Mouse (Mus musculus) mouse embryonic stem cell (cell line): ENCODE results near the gene Dock9.
"Not testable (repeated sequence)": the region's sequence is repeated elsewhere in the genome, so short reads cannot be mapped to it uniquely, and the experiment has no call there.

Source experiments
- in situ Hi-C, 2 experiments: fragments of 300-500 bp; cut with MboI; formaldehyde crosslinking; loops; 1 replicate in 1 of 2; 3 replicates in 1 of 2; pipeline ENCODE4 v1.14.3; 2019 to 2020; ENCODE audit warnings: low sequenced_read_pairs in 2 of 2, low pct_unique_long_range_greater_than_20kb in 1 of 2, mixed read lengths in 1 of 2; ENCODE audit not compliant: unreplicated experiment in 1 of 2

The Dock9 gene

DNA sequence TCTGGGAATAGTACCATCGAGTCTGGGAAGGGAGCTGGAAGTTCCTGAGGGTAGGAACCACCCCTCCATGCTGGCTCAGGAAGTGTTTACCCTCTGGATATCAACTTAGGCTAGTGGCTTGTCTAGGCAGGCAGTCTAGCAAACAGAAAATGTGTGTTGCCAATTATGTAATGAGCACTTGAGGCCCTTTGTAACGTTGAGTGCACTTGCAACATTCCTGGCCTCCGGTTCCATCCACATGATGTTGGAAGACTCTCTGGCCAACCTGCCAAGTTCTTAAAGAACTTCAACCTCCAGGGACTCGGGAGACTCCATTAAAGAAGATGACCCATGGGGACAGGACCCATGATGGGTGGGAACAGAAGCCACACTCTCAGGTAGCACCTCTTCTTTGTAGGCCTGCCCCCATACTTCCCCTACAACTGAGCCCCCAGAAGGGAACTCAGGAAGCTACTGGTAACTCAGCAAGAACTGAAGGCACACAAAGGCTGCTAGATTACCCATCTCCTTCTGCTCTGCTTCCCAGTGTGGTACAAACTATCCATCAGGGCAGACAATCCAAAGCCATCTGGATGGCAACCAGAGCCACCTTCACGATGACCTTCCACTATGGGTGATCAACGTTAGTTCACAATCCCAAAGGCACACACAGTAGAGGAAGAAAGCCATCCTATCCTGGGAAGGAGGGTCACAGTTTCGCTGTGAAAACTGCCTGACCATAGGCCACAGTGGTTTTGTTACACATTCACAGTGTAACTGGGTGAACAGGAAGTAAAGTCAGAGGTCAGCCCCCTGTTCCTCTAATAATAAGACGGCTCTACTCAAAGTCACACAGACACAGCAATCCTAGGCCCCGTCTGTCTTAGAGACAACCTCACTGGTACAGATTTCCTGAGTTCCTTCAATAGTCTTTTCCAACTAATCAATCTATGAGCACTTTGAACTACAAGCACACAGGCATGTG, 77.7 kb downstream of the Dock9 start:
- in situ Hi-C loops: no loop called here

GRCm38 (mm10) chr14:121714799-121715198, 82.8 kb downstream of the Dock9 start:
- in situ Hi-C loops: not testable (repeated sequence)

DNA sequence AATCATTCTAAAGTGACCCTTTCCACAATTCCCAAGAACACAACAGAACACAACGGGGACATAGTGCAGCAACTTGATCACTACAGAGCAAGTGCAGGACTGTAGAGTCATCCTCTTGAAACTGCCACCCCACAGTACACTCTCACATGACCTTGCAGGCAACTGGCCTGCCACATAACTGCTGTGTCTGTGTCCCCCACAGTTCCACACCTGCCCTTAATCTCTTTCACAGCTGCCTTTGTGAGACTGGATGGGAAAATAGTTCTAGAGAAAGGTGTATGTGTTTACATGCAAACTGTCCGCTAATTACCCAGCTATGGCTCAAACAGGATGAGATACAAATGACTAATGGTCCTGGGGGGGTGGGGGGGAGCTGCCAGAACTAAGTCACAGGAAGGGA, 83.4 kb downstream of the Dock9 start:
- in situ Hi-C loops: no loop called here

DNA sequence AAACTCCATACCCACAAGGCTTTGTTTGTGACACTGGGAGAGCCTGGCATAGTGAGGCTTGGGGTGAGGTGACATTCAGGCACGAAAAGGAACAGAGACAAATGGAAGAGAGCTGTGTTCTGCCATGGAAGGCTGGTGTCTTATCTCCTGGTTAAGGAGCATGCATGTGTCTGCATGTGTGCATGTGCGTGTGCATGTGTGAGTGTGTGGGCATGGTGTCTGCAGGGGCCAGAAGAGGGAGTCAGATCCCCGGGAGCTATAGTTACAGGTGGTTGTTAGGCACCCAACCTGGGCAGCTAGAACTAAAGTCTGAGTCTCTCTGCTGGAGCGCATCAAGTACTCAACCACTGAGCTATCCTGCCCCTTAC, 83.8 kb downstream of the Dock9 start:
- in situ Hi-C loops: no loop called here

DNA sequence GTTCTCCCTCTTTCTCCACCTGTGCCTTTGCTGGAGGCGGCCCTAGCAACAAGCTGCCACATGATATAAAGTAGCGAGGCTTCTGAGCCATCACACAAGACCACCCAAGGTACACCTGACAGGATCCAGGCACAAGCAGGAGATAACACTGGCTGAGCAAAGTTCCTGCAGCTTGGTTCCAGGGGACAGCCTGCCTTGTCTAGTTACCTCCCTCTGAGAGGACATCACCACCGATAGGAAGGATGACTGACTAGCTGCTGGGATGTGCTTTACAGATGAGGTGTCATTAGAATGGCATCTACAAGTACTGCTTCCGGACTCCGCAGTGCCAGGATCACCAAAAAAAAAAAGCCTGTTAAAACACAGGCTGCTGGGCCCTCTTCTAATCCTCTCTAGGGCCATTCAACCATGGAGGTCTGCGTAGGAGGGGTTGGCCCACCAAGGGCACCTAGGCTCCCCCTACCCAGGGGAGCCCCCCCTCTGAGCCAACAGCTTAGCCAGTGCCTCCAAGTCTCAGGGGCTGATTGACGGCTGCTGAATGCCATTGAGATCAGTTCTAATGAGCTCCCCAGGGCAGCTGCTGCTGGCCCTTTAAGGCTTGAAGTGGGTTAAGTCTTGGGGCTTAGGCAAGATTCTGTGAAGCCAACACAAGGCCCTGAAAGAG, 84.3 kb downstream of the Dock9 start:
- in situ Hi-C loops: no loop called here

DNA sequence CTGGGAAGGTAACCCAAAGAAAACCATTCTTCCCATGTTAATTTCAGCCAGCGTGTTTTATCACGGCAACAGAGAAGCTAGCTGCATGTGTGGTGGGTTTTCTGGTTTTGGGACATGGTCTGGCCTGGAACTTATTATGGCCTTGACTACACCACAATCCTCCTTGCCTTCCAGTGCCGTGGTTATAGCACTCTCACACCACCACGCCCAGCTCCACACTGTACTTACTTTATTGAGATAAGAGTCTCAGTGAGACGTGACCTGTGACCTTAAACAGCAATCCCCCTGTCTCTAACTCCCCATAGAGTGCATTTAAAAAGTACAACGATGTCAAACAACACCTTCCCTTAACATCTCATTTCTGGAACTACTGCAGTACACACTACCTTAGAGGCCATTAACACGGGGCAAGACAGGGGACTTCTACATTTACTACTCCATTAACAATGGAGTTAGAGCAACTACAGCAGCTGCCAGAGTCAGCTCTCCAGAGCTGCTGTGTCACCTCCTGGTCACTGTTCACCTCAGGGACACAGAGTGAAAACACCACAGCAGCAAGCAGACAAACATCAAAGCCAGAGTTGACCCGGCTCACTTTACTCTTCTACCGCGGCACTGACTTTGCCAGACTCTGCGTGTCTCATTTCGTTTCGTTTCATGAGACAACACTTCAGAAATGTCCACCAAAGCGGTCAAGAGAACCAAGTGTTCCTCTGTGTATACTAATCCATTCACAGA, 86.4 kb downstream of the Dock9 start:
- in situ Hi-C loops: no loop called here

DNA sequence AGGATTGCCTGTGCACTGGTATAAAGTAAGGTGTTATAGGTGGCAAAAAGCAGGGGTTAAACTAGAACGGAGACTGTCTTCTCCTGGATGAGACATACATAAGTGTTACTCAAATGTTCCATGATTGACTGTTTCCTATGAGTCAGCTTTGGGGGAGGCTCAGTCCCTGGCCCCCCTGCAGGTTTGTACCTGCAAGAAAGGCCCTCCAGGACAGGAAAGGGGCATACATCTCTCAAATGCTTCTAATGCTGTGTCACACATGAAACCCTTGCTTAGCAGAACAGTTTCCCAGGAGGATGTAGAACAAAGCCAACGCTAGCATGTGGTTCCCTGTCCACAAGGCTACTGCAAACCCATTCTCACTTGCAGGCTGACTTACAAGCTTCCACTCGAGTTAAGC, 87.5 kb downstream of the Dock9 start:
- in situ Hi-C loops: no loop called here

DNA sequence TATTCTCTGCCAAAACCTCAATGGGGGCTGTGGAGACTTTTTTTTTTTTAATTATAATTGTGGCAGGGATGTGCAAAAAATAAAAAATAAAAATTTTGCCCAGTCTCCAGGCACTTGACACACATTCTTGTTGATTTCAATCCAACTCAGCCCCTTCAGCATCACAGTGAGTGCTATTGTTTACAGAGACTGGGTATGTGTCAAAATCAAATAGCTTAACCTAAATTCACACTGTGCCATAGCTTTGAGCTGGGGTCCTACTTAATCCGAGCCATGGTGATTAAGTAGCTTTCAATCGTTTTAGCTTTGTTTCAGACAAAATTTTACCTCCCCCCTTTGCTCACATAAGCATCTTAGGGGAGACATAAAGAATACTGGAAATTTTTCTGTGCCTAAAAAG, 89.4 kb downstream of the Dock9 start:
- in situ Hi-C loops: no loop called here

DNA sequence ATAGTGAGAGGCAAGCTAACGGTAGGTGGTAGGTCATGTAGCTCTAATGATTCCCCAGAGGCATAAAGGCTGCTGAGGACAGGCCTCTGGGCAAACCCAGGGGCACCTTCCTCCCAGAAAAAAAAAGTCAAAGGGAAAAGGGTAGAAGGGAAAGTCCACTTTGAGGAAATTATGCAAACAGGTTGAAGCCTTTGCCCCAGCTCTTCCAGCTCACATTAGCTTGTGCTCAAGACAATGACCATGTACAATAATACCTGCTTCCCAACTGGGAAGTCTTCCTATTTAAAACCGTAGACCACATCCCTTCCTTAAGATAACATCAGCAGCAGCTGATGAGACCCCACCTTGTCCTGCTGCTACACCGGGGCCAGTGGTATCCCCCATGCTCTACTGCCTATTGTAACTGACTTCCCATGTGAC, 91.1 kb downstream of the Dock9 start:
- in situ Hi-C loops: no loop called here

DNA sequence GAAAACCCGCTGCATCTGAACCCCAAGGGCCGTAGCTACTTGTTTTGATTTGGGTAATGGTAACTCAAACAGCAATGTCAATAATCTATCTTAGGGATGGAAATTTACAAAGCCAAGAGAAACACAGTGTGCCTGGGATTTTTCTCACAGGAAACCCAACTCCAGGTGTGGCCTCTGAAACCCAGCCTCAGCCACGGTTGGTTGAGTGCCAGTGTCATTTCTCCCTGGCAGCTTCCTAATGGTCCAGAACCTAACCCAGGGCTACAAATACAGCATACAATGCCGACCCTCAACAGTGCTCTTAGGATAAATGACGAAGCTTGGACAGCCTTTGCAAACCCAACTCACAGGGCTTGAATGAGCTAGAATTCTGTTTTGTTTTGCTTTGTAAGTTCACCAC, 92.0 kb downstream of the Dock9 start:
- in situ Hi-C loops: no loop called here

- in situ Hi-C loops: no loop called here
Observed at GRCm38 (mm10) chr14:121702534-121702933, 95.1 kb downstream of the Dock9 start.

- in situ Hi-C loops: no loop called here
Observed at GRCm38 (mm10) chr14:121700013-121700412, 97.6 kb downstream of the Dock9 start.

GRCm38 (mm10) chr14:121698620-121698950, 99.1 kb downstream of the Dock9 start:
- in situ Hi-C loops: no loop called here

DNA sequence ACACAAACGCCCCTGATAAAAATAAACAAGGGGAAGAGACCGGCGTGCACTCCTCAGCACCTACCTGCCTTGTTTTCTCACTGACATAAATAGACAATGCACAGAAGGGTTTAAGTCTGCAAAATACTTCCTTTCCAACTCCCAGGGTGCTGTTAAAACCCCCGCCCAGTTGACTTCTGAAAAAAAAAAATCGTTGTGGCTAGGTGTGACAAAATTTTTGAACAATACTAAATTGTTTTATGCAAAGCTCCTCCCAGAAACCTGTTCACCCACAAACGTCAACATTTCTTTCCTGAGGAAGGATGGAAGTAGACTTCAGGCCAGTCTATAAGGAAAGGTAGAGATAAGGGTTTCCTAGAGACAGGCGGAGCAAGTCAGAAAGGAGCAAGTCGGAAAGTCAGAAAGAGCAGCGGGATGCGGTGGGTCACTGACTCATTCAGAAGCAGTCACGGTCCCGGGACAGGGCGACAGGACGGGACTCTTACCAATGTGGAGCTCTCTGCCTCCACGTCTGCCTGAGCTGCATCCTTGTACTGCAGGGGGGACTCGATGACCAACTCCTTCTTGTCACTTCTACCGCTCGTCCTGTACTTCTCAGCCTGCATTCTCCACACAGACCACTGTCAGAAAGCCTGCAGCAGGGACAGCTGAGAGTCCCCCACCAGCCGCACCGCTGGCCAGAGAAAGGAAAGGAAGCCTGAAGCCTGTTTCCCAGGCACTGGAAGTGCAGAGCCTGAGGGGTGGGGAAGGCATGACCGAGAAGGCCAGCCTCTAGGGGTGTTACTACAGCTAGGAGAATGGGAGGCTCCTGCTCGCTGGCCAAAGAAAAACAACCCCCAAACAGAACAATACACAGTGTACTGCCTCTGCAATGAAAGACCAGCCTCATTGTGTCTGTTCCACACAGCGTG, 99.7 kb downstream of the Dock9 start:
- in situ Hi-C loops: no loop called here

DNA sequence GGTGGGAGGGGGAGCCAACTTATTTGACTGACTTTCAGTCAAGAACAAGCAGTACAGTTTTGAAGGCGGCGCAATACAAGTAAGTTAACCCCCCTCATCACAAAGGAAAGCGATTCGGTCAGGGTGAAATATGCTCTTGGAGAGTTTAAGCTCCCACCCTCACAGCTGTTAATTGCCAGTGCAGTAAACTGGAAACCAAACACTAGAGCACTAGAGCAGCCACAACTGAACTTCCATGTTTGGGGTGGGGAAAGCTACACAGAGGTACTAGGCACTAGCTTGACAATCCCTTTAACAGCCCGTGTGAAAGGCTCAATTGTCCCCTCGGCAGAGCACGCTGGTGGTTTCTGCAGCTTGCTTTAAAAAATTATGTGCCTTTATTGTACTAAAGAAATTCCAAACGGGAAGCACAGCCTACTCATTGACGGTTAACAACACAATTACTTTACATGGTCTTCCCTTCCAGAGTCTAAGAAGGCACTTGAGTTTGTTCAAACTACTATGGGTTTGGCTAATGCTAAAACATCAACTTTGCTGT, 100.4 kb downstream of the Dock9 start:
- in situ Hi-C loops: no loop called here

- in situ Hi-C loops: no loop called here
Observed at GRCm38 (mm10) chr14:121696429-121697118, 101.1 kb downstream of the Dock9 start.

GRCm38 (mm10) chr14:121694706-121695105, 102.9 kb downstream of the Dock9 start:
- in situ Hi-C loops: no loop called here
